Mouse (Mus musculus): Measurements from ENCODE around the gene Cbarp.

Cbarp gene

GRCm38 (mm10) chr10:80097275-80097674 lies 43.4 kb downstream of the Cbarp start:
- DNase-seq (ENCODE audit: low spot score in 2 of 2): no peak

GRCm38 (mm10) chr10:80095547-80095946 lies 45.1 kb downstream of the Cbarp start:
- DNase-seq (ENCODE audit: low spot score in 2 of 2): no peak

GRCm38 (mm10) chr10:80094684-80095083 lies 46.0 kb downstream of the Cbarp start:
- DNase-seq (ENCODE audit: low spot score in 2 of 2): no peak

GRCm38 (mm10) chr10:80094085-80094484 lies 46.5 kb downstream of the Cbarp start:
- DNase-seq (ENCODE audit: low spot score in 2 of 2): no peak

GRCm38 (mm10) chr10:80092690-80093089 lies 47.9 kb downstream of the Cbarp start:
- DNase-seq (ENCODE audit: low spot score in 2 of 2): no peak

GRCm38 (mm10) chr10:80091527-80091926 lies 49.1 kb downstream of the Cbarp start:
- DNase-seq (ENCODE audit: low spot score in 2 of 2): no peak

- no peak for DNase-seq (ENCODE audit: low spot score in 2 of 2)
Observed at GRCm38 (mm10) chr10:80089146-80089545, 51.5 kb downstream of the Cbarp start.

GRCm38 (mm10) chr10:80087483-80087882 lies 53.2 kb downstream of the Cbarp start:
- no peak for DNase-seq (ENCODE audit: low spot score in 2 of 2)

GRCm38 (mm10) chr10:80086847-80087246 lies 53.8 kb downstream of the Cbarp start:
- no peak for DNase-seq (ENCODE audit: low spot score in 2 of 2)

GRCm38 (mm10) chr10:80084817-80085487 lies 55.7 kb downstream of the Cbarp start:
- DNase-seq (ENCODE audit: low spot score in 2 of 2): no peak

GRCm38 (mm10) chr10:80081075-80081474 lies 59.6 kb downstream of the Cbarp start:
- peak; percentile 63 to 66 for DNase-seq (ENCODE audit: low spot score in 2 of 2)
